Mouse (Mus musculus): Measurements from ENCODE around the gene Gm10722. TPM values are rescaled to one million over a fixed set of nuclear protein-coding genes. Genes with fewer than 3 reads are reported as not detected.
"Not testable (repeated sequence)": the region's sequence is repeated elsewhere in the genome, so short reads cannot be mapped to it uniquely, and the experiment has no call there.

Gm10722 gene
- polyA plus RNA-seq, 1 experiment from 2014 or later, result not detected

DNA sequence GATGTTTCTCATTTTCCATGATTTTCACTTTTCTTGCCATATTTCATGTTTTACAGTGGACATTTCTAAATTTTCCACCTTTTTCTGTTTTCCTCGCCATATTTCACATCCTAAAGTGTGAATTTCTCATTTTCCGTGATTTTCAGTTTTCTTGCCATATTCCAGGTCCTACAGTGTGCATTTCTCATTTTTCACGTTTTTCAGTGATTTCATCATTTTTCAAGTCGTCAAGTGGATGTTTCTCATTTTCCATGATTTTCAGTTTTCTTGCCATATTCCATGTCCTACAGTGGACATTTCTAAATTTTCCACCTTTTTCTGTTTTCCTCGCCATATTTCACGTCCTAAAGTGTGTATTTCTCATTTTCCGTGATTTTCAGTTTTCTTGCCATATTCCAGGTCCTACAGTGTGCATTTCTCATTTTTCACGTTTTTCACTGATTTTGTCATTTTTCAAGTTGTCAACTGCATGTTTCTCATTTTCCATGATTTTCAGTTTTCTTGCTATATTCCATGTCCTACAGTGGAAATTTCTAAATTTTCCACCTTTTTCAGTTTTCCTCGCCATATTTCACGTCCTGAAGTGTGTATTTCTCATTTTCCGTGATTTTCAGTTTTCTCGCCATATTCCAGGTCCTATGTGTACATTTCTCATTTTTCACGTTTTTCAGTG lies 22.7 kb downstream of the Gm10722 start, which contains the start of gene Gm10718:
Gm10718 (plus strand) TSS at position 236 of the 673 bp plus-strand sequence.
- 74% methylated on average over 9 of the region's 13 CpGs for WGBS
- not testable (repeated sequence) for H3K36me3 ChIP-seq (ENCODE audit: control insufficient read depth, insufficient read depth, low read length); H3K9ac ChIP-seq (ENCODE audit: low read length); H3K27me3 ChIP-seq (ENCODE audit: control insufficient read depth, insufficient read depth, low read length); DNase-seq (ENCODE audit: low spot score); H3K9me3 ChIP-seq (ENCODE audit: control insufficient read depth, low read length); H3K4me1 ChIP-seq (replicated peaks; ENCODE audit: control insufficient read depth, insufficient read depth); H3K4me3 ChIP-seq (ENCODE audit: low read depth, low read length); H3K27ac ChIP-seq (replicated peaks); ATAC-seq (ENCODE audit: low FRiP score, low TSS enrichment); H3K4me2 ChIP-seq (replicated peaks; ENCODE audit: low read depth)

DNA sequence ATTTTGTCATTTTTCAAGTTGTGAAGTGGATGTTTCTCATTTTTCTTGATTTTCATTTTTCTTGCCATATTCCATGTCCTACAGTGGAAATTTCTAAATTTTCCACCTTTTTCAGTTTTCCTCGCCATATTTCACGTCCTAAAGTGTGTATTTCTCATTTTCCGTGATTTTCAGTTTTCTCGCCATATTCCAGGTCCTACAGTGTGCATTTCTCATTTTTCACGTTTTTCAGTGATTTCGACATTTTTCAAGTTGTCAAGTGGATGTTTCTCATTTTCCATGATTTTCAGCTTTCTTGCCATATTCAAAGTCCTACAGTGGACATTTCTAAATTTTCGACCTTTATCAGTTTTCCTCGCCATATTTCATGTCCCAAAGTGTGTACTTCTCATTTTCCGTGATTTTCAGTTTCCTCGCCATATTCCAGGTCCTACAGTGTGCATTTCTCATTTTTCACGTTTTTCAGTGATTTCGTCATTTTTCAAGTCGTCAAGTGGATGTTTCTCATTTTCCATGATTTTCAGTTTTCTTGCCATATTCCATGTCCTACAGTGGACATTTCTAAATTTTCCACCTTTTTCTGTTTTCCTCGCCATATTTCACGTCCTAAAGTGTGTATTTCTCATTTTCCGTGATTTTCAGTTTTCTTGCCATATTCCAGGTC lies 23.4 kb downstream of the Gm10722 start:
- H3K9ac ChIP-seq (ENCODE audit: low read length); H3K4me2 ChIP-seq (replicated peaks; ENCODE audit: low read depth); DNase-seq (ENCODE audit: low spot score); H3K4me1 ChIP-seq (replicated peaks; ENCODE audit: control insufficient read depth, insufficient read depth); ATAC-seq (ENCODE audit: low FRiP score, low TSS enrichment); H3K27ac ChIP-seq (replicated peaks); H3K27me3 ChIP-seq (ENCODE audit: control insufficient read depth, insufficient read depth, low read length); H3K36me3 ChIP-seq (ENCODE audit: control insufficient read depth, insufficient read depth, low read length); H3K4me3 ChIP-seq (ENCODE audit: low read depth, low read length); H3K9me3 ChIP-seq (ENCODE audit: control insufficient read depth, low read length): not testable (repeated sequence)
- 68% methylated on average over 14 of the region's 16 CpGs for WGBS

DNA sequence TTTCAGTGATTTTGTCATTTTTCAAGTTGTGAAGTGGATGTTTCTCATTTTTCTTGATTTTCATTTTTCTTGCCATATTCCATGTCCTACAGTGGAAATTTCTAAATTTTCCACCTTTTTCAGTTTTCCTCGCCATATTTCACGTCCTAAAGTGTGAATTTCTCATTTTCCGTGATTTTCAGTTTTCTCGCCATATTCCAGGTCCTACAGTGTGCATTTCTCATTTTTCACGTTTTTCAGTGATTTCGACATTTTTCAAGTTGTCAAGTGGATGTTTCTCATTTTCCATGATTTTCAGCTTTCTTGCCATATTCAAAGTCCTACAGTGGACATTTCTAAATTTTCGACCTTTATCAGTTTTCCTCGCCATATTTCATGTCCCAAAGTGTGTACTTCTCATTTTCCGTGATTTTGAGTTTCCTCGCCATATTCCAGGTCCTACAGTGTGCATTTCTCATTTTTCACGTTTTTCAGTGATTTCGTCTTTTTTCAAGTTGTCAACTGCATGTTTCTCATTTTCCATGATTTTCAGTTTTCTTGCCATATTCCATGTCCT lies 24.3 kb downstream of the Gm10722 start, which contains the start of gene Gm10717:
Gm10717 (plus strand) TSS at position 506 of the 556 bp plus-strand sequence.
- not testable (repeated sequence) for H3K4me1 ChIP-seq (replicated peaks; ENCODE audit: control insufficient read depth, insufficient read depth); DNase-seq (ENCODE audit: low spot score); H3K9me3 ChIP-seq (ENCODE audit: control insufficient read depth, low read length); H3K4me2 ChIP-seq (replicated peaks; ENCODE audit: low read depth); H3K4me3 ChIP-seq (ENCODE audit: low read depth, low read length); ATAC-seq (ENCODE audit: low FRiP score, low TSS enrichment); H3K27ac ChIP-seq (replicated peaks); H3K27me3 ChIP-seq (ENCODE audit: control insufficient read depth, insufficient read depth, low read length); H3K36me3 ChIP-seq (ENCODE audit: control insufficient read depth, insufficient read depth, low read length); H3K9ac ChIP-seq (ENCODE audit: low read length)
- 75% methylated on average over 12 of the region's 12 CpGs for WGBS

DNA sequence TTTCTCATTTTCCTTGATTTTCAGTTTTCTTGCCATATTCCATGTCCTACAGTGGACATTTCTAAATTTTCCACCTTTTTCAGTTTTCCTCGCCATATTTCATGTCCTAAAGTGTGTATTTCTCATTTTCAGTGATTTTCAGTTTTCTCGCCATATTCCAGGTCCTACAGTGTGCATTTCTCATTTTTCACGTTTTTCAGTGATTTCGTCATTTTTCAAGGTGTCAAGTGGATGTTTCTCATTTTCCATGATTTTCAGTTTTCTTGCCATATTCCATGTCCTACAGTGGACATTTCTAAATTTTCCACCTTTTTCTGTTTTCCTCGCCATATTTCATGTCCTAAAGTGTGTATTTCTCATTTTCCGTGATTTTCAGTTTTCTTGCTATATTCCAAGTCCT lies 24.9 kb downstream of the Gm10722 start:
- not testable (repeated sequence) for H3K27me3 ChIP-seq (ENCODE audit: control insufficient read depth, insufficient read depth, low read length); H3K4me2 ChIP-seq (replicated peaks; ENCODE audit: low read depth); H3K27ac ChIP-seq (replicated peaks); ATAC-seq (ENCODE audit: low FRiP score, low TSS enrichment); H3K9ac ChIP-seq (ENCODE audit: low read length); DNase-seq (ENCODE audit: low spot score); H3K9me3 ChIP-seq (ENCODE audit: control insufficient read depth, low read length); H3K36me3 ChIP-seq (ENCODE audit: control insufficient read depth, insufficient read depth, low read length); H3K4me1 ChIP-seq (replicated peaks; ENCODE audit: control insufficient read depth, insufficient read depth); H3K4me3 ChIP-seq (ENCODE audit: low read depth, low read length)
- 57% methylated on average over 4 of the region's 6 CpGs for WGBS

DNA sequence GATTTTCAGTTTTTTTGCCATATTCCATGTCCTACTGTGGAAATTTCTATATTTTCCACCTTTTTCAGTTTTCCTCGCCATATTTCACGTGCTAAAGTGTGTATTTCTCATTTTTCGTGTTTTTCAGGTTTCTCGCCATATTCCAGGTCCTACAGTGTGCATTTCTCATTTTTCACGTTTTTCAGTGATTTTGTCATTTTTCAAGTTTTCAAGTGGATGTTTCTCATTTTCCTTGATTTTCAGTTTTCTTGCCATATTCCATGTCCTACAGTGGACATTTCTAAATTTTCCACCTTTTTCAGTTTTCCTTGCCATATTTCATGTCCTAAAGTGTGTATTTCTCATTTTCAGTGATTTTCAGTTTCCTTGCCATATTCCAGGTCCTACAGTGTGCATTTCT lies 25.4 kb downstream of the Gm10722 start:
- not testable (repeated sequence) for H3K9ac ChIP-seq (ENCODE audit: low read length); H3K4me2 ChIP-seq (replicated peaks; ENCODE audit: low read depth); H3K27me3 ChIP-seq (ENCODE audit: control insufficient read depth, insufficient read depth, low read length); H3K4me3 ChIP-seq (ENCODE audit: low read depth, low read length); H3K9me3 ChIP-seq (ENCODE audit: control insufficient read depth, low read length); H3K27ac ChIP-seq (replicated peaks); ATAC-seq (ENCODE audit: low FRiP score, low TSS enrichment); H3K36me3 ChIP-seq (ENCODE audit: control insufficient read depth, insufficient read depth, low read length); DNase-seq (ENCODE audit: low spot score); H3K4me1 ChIP-seq (replicated peaks; ENCODE audit: control insufficient read depth, insufficient read depth)
- WGBS, result 78% methylated on average over 5 of the region's 5 CpGs

DNA sequence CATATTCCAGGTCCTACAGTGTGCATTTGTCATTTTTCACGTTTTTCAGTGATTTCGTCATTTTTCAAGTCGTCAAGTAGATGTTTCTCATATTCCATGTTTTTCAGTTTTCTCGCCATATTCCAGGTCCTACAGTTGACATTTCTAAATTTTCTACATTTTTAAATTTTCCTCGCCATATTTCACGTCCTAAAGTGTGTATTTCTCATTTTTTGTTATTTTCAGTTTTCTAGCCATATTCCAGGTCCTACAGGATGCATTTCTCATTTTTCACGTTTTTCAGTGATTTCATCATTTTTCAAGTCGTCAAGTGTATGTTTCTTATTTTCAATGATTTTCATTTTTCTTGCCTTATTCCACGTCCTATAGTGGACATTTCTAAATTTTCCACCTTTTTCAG lies 26.0 kb downstream of the Gm10722 start:
- DNase-seq (ENCODE audit: low spot score); H3K27me3 ChIP-seq (ENCODE audit: control insufficient read depth, insufficient read depth, low read length); H3K36me3 ChIP-seq (ENCODE audit: control insufficient read depth, insufficient read depth, low read length); H3K4me2 ChIP-seq (replicated peaks; ENCODE audit: low read depth); H3K9ac ChIP-seq (ENCODE audit: low read length); H3K9me3 ChIP-seq (ENCODE audit: control insufficient read depth, low read length); H3K4me1 ChIP-seq (replicated peaks; ENCODE audit: control insufficient read depth, insufficient read depth); H3K27ac ChIP-seq (replicated peaks); ATAC-seq (ENCODE audit: low FRiP score, low TSS enrichment); H3K4me3 ChIP-seq (ENCODE audit: low read depth, low read length): not testable (repeated sequence)
- 68% methylated on average over 9 of the region's 9 CpGs for WGBS

DNA sequence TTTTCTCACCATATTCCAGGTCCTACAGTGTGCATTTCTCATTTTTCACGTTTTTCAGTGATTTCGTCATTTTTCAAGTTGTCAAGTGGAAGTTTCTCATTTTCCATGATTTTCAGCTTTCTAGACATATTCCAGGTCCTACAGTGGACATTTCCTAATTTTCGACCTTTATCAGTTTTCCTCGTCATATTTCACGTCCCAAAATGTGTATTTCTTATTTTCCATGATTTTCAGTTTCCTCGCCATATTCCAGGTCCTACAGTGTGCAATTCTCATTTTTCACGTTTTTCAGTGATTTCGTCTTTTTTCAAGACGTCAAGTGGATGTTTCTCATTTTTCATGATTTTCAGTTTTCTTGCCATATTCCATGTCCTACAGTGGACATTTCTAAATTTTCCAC lies 26.5 kb downstream of the Gm10722 start:
- peak; percentile 21 for DNase-seq (ENCODE audit: low spot score)
- ATAC-seq (ENCODE audit: low FRiP score, low TSS enrichment); H3K4me3 ChIP-seq (ENCODE audit: low read depth, low read length); H3K4me1 ChIP-seq (replicated peaks; ENCODE audit: control insufficient read depth, insufficient read depth); H3K9me3 ChIP-seq (ENCODE audit: control insufficient read depth, low read length); H3K9ac ChIP-seq (ENCODE audit: low read length); H3K4me2 ChIP-seq (replicated peaks; ENCODE audit: low read depth); H3K27ac ChIP-seq (replicated peaks); H3K27me3 ChIP-seq (ENCODE audit: control insufficient read depth, insufficient read depth, low read length); H3K36me3 ChIP-seq (ENCODE audit: control insufficient read depth, insufficient read depth, low read length): not testable (repeated sequence)
- WGBS, result 74% methylated on average over 9 of the region's 9 CpGs

DNA sequence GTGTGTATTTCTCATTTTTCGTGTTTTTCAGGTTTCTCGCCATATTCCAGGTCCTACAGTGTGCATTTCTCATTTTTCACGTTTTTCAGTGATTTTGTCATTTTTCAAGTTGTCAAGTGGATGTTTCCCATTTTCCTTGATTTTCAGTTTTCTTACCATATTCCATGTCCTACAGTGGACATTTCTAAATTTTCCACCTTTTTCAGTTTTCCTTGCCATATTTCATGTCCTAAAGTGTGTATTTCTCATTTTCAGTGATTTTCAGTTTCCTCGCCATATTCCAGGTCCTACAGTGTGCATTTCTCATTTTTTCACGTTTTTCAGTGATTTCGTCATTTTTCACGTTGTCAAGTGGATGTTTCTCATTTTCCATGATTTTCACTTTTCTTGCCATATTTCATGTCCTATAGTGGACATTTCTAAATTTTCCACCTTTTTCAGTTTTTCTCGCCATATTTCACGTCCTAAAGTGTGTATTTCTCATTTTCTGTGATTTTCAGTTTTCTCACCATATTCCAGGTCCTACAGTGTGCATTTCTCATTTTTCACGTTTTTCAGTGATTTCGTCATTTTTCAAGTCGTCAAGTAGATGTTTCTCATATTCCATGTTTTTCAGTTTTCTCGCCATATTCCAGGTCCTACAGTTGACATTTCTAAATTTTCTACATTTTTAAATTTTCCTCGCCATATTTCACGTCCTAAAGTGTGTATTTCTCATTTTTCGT lies 28.7 kb downstream of the Gm10722 start:
- H3K4me1 ChIP-seq (replicated peaks; ENCODE audit: control insufficient read depth, insufficient read depth); ATAC-seq (ENCODE audit: low FRiP score, low TSS enrichment); H3K9ac ChIP-seq (ENCODE audit: low read length); DNase-seq (ENCODE audit: low spot score); H3K27ac ChIP-seq (replicated peaks); H3K4me3 ChIP-seq (ENCODE audit: low read depth, low read length); H3K27me3 ChIP-seq (ENCODE audit: control insufficient read depth, insufficient read depth, low read length); H3K36me3 ChIP-seq (ENCODE audit: control insufficient read depth, insufficient read depth, low read length); H3K9me3 ChIP-seq (ENCODE audit: control insufficient read depth, low read length); H3K4me2 ChIP-seq (replicated peaks; ENCODE audit: low read depth): not testable (repeated sequence)
- WGBS, result 68% methylated on average over 12 of the region's 16 CpGs

Data from stomach, postnatal 0 days (tissue).